Mouse (Mus musculus): ENCODE measurements at regions not wholly inside any gene's neighbourhood (a gene's known extent, or its start where the extent isn't known, plus 50 kb on each side); places are given as distances from the start of the nearest gene placed in this dataset.

DNA sequence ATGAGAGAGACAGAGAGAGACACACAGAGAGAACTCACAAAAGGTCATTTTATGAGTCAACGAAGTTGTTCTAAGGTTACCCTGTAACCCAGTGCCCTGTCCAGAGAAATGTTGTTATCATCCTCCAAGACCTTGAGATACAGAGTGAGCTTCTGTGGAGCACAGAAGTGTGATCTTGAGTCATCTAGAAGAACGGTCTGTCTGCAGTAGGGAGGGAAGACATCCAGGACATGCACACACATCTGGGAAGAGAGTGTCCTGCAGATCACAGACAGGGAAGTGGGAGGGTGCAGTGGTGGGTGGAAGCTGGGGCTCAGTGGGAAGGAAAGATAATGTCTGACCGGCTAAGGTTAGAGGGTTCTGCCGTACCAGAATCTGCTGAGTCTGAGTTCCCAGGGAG is 155.3 kb downstream of the Fam169b start:
- no peak for DNase-seq

DNA sequence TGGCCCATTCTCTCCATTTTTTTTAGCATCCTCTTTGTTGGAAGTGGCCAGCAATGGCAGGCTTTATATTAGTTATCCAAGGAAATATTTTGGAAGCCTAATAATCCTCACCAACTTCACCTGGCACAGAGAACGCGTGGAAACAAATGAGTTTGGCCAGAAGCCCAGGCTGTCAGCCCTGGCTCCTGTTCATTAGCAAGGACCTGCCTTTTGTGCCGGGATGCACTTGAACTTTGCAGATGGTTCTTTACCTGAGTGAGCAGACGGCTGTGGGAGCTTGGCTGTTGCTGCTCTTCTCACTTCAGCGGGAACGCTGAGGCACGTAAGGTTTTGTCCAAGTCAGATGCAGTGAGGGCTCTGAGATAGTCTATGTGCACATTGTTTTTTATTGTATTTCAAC is 142.3 kb downstream of the Fam169b start:
- no peak for DNase-seq

DNA sequence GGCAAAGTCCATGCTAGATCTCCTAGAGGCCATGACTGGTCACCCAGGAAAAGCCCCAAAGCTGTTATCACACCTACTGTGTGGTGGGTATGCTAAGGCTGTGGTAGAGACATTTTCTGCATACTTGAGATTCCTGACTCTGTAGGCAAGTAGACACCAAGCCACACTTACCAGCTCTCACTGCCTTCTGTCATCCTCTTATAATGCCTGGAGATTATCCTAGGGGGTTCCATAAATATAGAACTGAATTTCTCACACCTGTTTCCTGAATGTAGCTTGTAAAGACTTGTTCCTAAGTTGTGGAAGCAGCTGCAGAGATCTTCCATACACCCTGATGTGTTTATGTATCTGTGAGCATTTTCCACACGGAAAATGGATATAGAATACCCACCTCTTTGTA is 139.1 kb downstream of the Fam169b start:
- no peak for DNase-seq
